Mouse (Mus musculus): Measurements from ENCODE around the gene Ptprg.

GRCm38 (mm10) chr14:11553679-11554305 is 460 bp downstream of the Ptprg start:
- TF ChIP-seq CTCF (IDR thresholded peaks at IDR 0.05), result no peak
- TF ChIP-seq POLR2A (IDR thresholded peaks at IDR 0.05; ENCODE audit: insufficient read depth, low read depth, low read length), result no peak
- no peak for TF ChIP-seq EP300 (IDR thresholded peaks at IDR 0.05; ENCODE audit: insufficient read depth, low read depth, low read length)
